Mouse (Mus musculus): ENCODE measurements around the gene Cyp46a1. TPM values are rescaled to one million over a fixed set of nuclear protein-coding genes. Genes with fewer than 3 reads are reported as not detected.

Gene Cyp46a1
- total and polyA plus RNA-seq, 2 experiments from 2014 or later = 30.4 to 49.6 TPM

GRCm38 (mm10) chr12:108392254-108393044 is 58.3 kb downstream of the Cyp46a1 start:
- Histone ChIP-seq H3K27me3 (ENCODE audit: insufficient read depth, low read length) (no peaks in the 10 kb centered on the region), H3K36me3 (ENCODE audit: insufficient read depth) (no peaks in the 10 kb centered on the region), H3K4me3 (ENCODE audit: low read depth, low read length) (no peak overlapping the region), H3K4me1 (ENCODE audit: insufficient read depth) (0 out of 2 replicates have a peak, but pooled peaks cover 3% of the 10 kb centered on the region), H3K27ac (ENCODE audit: low read depth, low read length) (no peak overlapping the region), H3K9me3 (ENCODE audit: low read length) (no peaks in the 10 kb centered on the region), H3K9ac (no peak overlapping the region), H3K4me2 (ENCODE audit: low read depth) (no peak overlapping the region)
- DNase-seq (no peak), ATAC-seq (no peak)
- 61% methylated on average over 12 of the region's 12 CpGs for WGBS
- TF ChIP-seq CTCF (IDR thresholded peaks at IDR 0.05; ENCODE audit: low read depth) = no peak

GRCm38 (mm10) chr12:108393082-108393481 is 58.9 kb downstream of the Cyp46a1 start:
- WGBS = 67% methylated on average over 4 of the region's 4 CpGs
- no peak for TF ChIP-seq CTCF (IDR thresholded peaks at IDR 0.05; ENCODE audit: low read depth)
- Histone ChIP-seq H3K4me1 (ENCODE audit: insufficient read depth) (0 out of 2 replicates have a peak, but pooled peaks cover 3% of the 10 kb centered on the region), H3K4me3 (ENCODE audit: low read depth, low read length) (no peak overlapping the region), H3K4me2 (ENCODE audit: low read depth) (no peak overlapping the region), H3K9me3 (ENCODE audit: low read length) (no peaks in the 10 kb centered on the region), H3K27ac (ENCODE audit: low read depth, low read length) (no peak overlapping the region), H3K9ac (no peak overlapping the region), H3K36me3 (ENCODE audit: insufficient read depth) (no peaks in the 10 kb centered on the region), H3K27me3 (ENCODE audit: insufficient read depth, low read length) (no peaks in the 10 kb centered on the region)
- ATAC-seq (no peak), DNase-seq (no peak)

DNA sequence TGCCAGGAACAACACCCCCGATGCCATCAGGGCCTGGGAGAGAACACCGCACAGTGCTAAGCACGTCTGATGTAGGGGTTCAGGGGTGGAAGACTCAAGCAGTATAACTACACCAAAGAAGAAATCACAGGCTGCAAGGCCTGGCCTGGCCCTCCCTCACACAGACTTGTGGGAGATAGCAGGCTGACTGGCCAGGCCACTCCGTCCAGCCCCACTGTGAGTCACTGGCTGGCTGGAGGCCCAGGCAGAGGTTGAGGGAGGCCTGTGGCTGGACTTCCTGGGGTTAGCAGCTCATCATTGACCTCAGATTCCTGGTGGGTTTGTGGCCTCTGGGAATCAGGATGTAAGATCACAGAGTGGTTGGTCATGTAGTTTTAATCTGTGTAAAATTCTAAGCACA is 59.5 kb downstream of the Cyp46a1 start:
- no peak overlapping the region for H3K4me3 ChIP-seq (ENCODE audit: low read depth, low read length)
- no peak for TF ChIP-seq CTCF (IDR thresholded peaks at IDR 0.05; ENCODE audit: low read depth)
- ATAC-seq = no peak
- H3K9ac ChIP-seq = no peak overlapping the region
- H3K4me1 ChIP-seq (ENCODE audit: insufficient read depth) = 0 out of 2 replicates have a peak, but pooled peaks cover 3% of the 10 kb centered on the region
- no peak overlapping the region for H3K27ac ChIP-seq (ENCODE audit: low read depth, low read length)
- H3K36me3 ChIP-seq (ENCODE audit: insufficient read depth) = no peaks in the 10 kb centered on the region
- H3K27me3 ChIP-seq (ENCODE audit: insufficient read depth, low read length) = no peaks in the 10 kb centered on the region
- 69% methylated on average over 4 of the region's 4 CpGs for WGBS
- no peaks in the 10 kb centered on the region for H3K9me3 ChIP-seq (ENCODE audit: low read length)
- H3K4me2 ChIP-seq (ENCODE audit: low read depth) = no peak overlapping the region
- DNase-seq = no peak

GRCm38 (mm10) chr12:108394534-108395284 is 60.5 kb downstream of the Cyp46a1 start:
- DNase-seq = no peak
- no peak for ATAC-seq
- Histone ChIP-seq H3K27me3 (ENCODE audit: insufficient read depth, low read length) (no peaks in the 10 kb centered on the region), H3K9me3 (ENCODE audit: low read length) (no peaks in the 10 kb centered on the region), H3K4me1 (ENCODE audit: insufficient read depth) (0 out of 2 replicates have a peak, but pooled peaks cover 3% of the 10 kb centered on the region), H3K36me3 (ENCODE audit: insufficient read depth) (no peaks in the 10 kb centered on the region), H3K27ac (ENCODE audit: low read depth, low read length) (no peak overlapping the region), H3K4me3 (ENCODE audit: low read depth, low read length) (no peak overlapping the region), H3K9ac (no peak overlapping the region), H3K4me2 (ENCODE audit: low read depth) (no peak overlapping the region)
- TF ChIP-seq CTCF (IDR thresholded peaks at IDR 0.05; ENCODE audit: low read depth) = no peak
- WGBS = 82% methylated on average over 17 of the region's 17 CpGs

GRCm38 (mm10) chr12:108395285-108395660 is 61.1 kb downstream of the Cyp46a1 start:
- no peaks in the 10 kb centered on the region for H3K9me3 ChIP-seq (ENCODE audit: low read length)
- H3K27ac ChIP-seq (ENCODE audit: low read depth, low read length) = peak overlapping the region; percentile 67; the same call in 1 of the 2 replicates
- H3K9ac ChIP-seq = no peak overlapping the region
- H3K4me3 ChIP-seq (ENCODE audit: low read depth, low read length) = no peak overlapping the region
- 0 out of 2 replicates have a peak, but pooled peaks cover 3% of the 10 kb centered on the region for H3K4me1 ChIP-seq (ENCODE audit: insufficient read depth)
- ATAC-seq (no peak), DNase-seq (no peak)
- no peak for TF ChIP-seq CTCF (IDR thresholded peaks at IDR 0.05; ENCODE audit: low read depth)
- 71% methylated on average over 6 of the region's 6 CpGs for WGBS
- H3K4me2 ChIP-seq (ENCODE audit: low read depth) = no peak overlapping the region
- no peaks in the 10 kb centered on the region for H3K27me3 ChIP-seq (ENCODE audit: insufficient read depth, low read length)
- no peaks in the 10 kb centered on the region for H3K36me3 ChIP-seq (ENCODE audit: insufficient read depth)

GRCm38 (mm10) chr12:108396081-108396947 is 62.1 kb downstream of the Cyp46a1 start:
- Histone ChIP-seq H3K27ac (ENCODE audit: low read depth, low read length) (peak overlapping the region; percentile 67; the same call in 1 of the 2 replicates), H3K36me3 (ENCODE audit: insufficient read depth) (no peaks in the 10 kb centered on the region), H3K4me2 (ENCODE audit: low read depth) (no peak overlapping the region), H3K9me3 (ENCODE audit: low read length) (no peaks in the 10 kb centered on the region), H3K9ac (no peak overlapping the region), H3K4me1 (ENCODE audit: insufficient read depth) (0 out of 2 replicates have a peak, but pooled peaks cover 3% of the 10 kb centered on the region), H3K27me3 (ENCODE audit: insufficient read depth, low read length) (no peaks in the 10 kb centered on the region), H3K4me3 (ENCODE audit: low read depth, low read length) (no peak overlapping the region)
- 42% methylated on average over 11 of the region's 11 CpGs for WGBS
- TF ChIP-seq CTCF (IDR thresholded peaks at IDR 0.05; ENCODE audit: low read depth) = no peak
- ATAC-seq (peak; percentile 96), DNase-seq (peak; percentile 81)
